Mouse (Mus musculus): ENCODE results near the gene Prdm8. TPM values are rescaled to one million over a fixed set of nuclear protein-coding genes. Genes with fewer than 3 reads are reported as not detected.

Prdm8 gene
- 0.10 TPM in 1 of 2 replicates, not detected in the other for polyA plus RNA-seq (2012; ENCODE audit: low replicate concordance)

GRCm38 (mm10) chr5:98167180-98167824, at the start of gene Prdm8:
TSS of gene Prdm8 (plus strand) at chr5:98167198.

Other genes starting within 250 kb of the Prdm8 start
- 12.1 and 15.7 TPM in 2 replicates for gene Antxr2, start 136.2 kb upstream of the Prdm8 start, polyA plus RNA-seq (2012; ENCODE audit: low replicate concordance)
- gene Fgf5, start 87.0 kb downstream of the Prdm8 start, polyA plus RNA-seq (2012; ENCODE audit: low replicate concordance): not detected in 2 replicates
- not detected in 2 replicates for gene Cfap299, start 162.1 kb downstream of the Prdm8 start, polyA plus RNA-seq (2012; ENCODE audit: low replicate concordance)